Mouse (Mus musculus): Measurements from ENCODE around the gene Mpzl3.

The Mpzl3 gene

DNA sequence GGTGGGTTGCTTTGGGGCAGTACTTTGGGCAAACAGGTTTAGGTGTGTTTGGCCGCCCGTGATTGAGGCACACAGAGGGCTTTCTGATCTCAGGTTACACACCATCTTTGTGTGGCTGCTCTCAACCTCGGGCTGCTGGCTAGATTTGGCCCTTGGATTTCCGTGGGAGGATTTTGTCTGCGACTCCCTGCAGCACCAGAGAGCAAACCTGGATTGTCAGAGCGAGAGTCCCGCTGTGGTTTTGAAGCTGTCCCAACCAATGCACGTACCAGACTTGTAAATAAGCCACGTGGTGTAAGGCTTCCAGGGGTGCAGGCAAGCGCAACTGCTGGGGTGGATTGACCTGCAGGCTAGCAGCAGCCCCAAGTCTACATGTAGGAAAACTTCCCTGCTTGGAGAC lies 12.0 kb upstream of the Mpzl3 start:
- no peak for DNase-seq (ENCODE audit: low spot score)

DNA sequence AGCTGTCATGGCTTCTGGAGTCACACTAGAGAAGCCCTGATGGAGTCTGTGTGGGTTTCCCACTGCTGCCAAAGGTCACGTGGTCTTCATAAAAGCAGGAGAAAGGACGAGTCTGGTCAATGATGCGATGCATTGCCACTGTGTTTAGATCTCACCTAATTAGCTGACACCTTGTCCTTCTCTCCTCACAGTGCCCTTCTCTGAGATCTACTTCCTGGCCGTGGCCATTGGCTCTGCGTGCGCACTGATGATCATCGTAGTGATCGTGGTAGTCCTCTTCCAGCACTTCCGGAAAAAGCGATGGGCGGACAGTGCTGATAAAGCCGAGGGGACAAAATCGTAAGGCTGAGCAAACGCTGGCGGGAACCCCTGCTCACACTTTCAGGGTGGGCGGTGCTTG lies 8.0 kb upstream of the Mpzl3 start:
- no peak for DNase-seq (ENCODE audit: low spot score)

- DNase-seq (ENCODE audit: low spot score) = no peak
These were observed 6.5 kb upstream of the Mpzl3 start for GRCm38 (mm10) chr9:45048511-45048910.

DNA sequence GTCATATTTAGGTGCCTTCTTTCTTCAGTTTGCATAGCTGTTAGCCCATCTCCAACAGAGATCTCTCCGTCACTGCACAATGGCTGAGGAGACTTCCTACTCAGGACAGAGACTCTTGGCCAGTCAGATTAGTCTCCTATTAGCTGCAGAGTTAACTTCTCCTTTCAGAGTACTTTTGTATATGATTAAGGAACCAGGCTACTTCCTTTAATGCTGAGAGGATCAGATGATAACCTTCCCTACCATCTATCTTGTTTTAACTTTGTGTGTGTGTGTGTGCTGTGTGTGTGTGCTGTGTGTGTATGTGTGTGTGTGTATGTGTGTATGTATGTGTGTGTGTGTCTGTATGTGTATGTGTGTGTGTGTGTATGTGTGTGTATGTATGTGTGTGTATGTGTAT lies 5.3 kb upstream of the Mpzl3 start:
- DNase-seq (ENCODE audit: low spot score) = no peak

DNA sequence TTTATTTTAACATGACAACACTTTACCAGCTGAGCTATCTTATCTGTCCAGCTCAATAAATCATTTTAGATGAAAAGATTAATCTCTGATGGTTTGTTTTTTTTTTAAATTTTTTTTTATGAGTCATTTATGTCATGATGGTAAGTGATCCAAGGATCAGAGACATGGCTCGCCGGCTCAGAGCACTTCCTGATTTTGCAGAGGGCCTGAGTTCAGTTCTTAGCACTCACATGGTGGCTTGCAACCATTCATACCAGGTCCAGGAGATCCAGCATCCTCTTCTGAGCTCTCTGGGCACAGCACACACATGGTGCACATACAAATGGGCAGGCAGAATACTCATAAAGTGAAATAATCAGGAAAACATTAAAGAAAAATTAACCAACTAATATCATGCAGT lies 4.7 kb upstream of the Mpzl3 start:
- DNase-seq (ENCODE audit: low spot score) = no peak

DNA sequence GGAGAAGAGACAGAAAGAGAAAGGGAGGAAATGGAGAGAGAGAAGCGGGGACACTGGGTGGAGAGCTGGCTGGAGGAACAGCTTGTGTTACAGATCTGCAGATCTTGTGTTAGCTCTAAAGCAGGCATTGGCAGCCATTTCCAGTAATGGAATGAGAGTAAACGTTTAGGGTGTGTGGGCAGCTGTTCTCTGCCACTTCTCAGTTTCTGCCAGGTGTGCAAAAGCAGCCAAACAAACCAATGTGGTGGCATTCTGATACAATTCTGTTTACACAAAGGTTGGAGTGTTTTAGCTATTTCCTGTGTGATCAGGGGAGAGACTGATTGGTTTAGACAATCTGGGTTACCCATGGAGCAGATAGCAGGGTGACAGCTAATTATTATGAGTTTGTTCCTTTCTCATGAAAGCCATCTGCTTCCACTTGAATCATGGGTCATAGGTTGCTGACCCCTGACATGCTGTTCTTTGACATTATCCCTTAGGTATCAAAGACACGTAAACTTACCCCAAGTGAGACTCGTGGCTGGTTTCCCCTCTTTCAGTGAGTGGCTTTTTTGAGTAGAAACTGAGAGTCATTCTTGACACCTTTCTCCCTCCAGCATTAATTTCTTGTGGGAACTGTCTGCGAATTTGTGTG lies 3.4 kb downstream of the Mpzl3 start:
- DNase-seq (ENCODE audit: low spot score) = no peak

DNA sequence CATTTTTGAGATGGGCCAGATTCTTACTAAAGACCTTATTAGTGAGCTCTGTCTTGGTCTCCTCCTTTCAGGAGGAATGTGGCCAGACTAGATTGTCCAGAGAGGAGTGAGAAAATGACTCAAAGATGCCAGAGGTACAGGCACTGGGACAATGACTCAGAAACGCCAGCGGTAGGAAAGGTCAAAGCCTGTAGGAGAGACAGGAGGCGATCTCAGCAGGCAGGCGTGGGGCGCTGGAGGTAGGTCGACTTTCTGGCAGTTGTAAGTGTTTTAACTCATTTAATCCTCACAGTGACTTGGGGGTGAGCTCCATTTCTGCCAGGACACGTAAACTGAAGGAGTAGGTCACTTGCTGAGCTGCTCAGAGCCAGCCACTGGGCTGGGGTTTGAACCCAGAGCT lies 5.2 kb downstream of the Mpzl3 start:
- no peak for DNase-seq (ENCODE audit: low spot score)

- no peak for DNase-seq (ENCODE audit: low spot score)
These were observed 7.7 kb downstream of the Mpzl3 start for GRCm38 (mm10) chr9:45062677-45063076.

GRCm38 (mm10) chr9:45064421-45064820 lies 9.4 kb downstream of the Mpzl3 start:
- DNase-seq (ENCODE audit: low spot score) = no peak

GRCm38 (mm10) chr9:45066735-45067134 lies 11.7 kb downstream of the Mpzl3 start:
- DNase-seq (ENCODE audit: low spot score) = no peak

DNA sequence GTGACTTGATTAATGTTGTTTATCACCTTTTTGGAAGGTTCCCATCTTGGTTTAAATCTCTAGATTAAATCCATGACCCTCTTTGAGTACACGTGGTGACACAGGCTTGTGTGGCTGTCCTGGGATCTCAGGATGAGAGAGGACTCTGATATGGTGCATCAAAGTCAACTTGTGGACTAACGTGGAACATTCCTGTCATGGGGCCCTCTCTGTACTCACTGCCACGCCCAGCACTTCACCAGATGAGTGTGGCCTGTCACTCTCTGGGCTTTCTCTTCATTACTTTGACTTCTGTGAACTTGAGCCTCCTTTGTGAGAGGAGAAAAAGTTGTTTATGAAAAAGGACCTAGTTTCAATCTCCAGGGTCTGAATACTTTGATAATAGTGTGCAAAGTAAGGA lies 16.8 kb downstream of the Mpzl3 start:
- DNase-seq (ENCODE audit: low spot score) = no peak

DNA sequence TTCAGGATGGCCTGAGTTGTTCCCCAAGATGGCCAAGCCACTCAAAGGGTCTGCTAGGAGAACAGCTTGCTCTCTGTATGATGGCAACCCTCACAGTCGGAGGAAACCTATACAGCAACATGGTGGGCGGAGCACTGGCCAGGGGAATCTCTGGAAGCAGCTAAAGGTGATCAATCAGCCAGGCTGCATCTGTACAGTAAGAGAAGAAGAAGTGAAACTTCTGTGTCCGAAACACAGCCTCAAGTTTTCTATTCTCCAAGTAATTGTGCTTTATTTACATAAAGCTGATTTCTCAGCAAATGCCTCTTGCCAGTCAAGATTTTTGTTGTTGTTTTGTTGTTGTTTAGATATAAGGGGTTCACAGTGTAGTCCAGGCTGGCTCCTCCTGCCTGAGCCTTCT lies 22.9 kb downstream of the Mpzl3 start:
- DNase-seq (ENCODE audit: low spot score) = no peak

DNA sequence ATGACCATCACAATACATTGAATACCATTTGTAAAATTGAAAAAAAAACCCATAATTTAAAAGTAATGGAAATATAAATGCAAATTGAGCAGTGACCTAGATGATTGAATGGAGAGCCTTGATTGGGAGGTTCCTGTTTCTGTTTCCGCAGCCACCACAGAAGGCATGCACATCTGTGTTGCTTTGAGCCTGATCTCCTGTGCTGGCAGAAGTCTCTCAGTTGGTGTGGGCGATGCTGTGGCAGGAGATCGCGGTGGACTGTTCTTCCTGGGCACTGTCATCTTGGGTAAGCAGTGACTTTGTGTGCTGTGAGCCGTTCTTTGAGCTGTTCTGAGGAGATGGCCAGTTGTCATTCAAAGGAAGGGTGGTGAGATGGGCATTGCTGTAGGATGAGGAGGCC lies 24.0 kb downstream of the Mpzl3 start, which contains the start of gene Jaml:
Jaml (plus strand) TSS at position 173 of the 400 bp plus-strand sequence.
- no peak for DNase-seq (ENCODE audit: low spot score)

- DNase-seq (ENCODE audit: low spot score) = no peak
These were observed 28.1 kb downstream of the Mpzl3 start for GRCm38 (mm10) chr9:45083132-45083531.

- DNase-seq (ENCODE audit: low spot score) = no peak
These were observed 29.6 kb downstream of the Mpzl3 start for GRCm38 (mm10) chr9:45084556-45084955.

DNA sequence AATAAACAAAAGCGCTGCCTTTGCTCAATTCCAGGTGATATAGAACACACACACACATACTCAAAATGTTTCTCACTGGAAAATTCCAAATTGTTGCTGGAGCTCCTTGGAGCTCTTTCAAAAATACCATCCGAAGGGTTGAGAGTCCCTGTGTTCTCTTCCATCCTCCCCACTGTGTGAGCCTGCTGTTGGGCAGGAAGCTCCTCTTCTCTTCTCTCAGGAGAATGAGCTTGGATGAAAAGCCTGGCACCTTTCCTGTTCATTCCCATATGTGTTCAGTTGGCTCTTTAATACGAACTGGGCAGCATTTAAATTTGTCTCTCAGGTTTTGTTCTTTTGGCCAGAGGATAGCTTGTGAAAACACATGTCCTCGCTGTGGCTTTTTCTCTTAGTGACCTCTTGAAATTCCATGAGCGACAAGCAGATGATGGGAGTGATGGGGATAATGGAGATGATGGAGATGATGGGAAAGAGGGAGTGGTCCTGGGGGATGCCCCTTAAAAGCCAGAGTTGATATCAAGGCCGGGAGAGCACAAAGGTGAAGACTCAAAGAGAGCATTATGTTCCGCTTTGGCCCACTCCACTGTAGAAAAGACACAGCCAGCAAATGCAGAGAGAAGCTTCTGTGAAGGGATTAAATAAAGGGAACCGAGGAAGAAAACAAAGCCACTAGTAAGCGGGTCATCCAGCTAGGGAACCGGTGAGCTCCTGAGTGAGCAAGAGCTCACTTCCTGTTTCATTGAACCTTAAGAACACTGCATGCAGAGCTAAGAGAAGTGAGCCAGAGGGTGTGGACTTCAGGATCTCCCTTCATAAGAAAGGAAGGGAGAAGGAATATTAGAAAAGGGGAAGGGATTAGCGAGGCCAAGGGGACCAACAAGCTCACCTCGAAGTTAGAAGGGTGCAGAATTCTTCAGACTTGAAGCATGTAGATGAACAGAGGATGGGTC lies 31.0 kb downstream of the Mpzl3 start:
- DNase-seq (ENCODE audit: low spot score) = no peak

GRCm38 (mm10) chr9:45088040-45088439 lies 33.1 kb downstream of the Mpzl3 start:
- DNase-seq (ENCODE audit: low spot score) = no peak

GRCm38 (mm10) chr9:45090811-45091210 lies 35.8 kb downstream of the Mpzl3 start:
- DNase-seq (ENCODE audit: low spot score) = no peak

DNA sequence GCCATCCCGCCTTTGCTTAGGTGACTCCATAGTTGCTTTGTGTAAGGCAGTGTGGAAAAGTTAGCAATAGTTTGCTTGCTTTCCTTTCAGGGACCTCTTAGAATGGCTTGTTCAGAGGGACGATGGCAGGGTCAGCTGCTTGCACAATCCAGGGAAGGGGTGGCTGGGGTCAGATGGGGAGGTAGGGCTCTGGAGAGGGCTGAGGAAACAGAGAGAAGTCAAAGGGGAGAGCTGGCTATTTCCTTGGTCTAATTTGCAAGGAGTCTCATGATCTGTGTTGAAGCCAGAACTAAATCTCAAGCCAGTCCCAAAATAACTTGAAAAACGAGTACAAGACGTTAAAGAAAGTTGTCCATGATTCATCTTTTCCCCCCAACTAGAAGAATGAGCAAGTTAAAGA lies 37.7 kb downstream of the Mpzl3 start:
- DNase-seq (ENCODE audit: low spot score) = no peak

GRCm38 (mm10) chr9:45095149-45095937 lies 40.4 kb downstream of the Mpzl3 start:
- DNase-seq (ENCODE audit: low spot score) = no peak

- DNase-seq (ENCODE audit: low spot score) = no peak
These were observed 42.9 kb downstream of the Mpzl3 start for GRCm38 (mm10) chr9:45097877-45098276.

- DNase-seq (ENCODE audit: low spot score) = no peak
These were observed 43.4 kb downstream of the Mpzl3 start for GRCm38 (mm10) chr9:45098426-45098825.

- no peak for DNase-seq (ENCODE audit: low spot score)
These were observed 47.5 kb downstream of the Mpzl3 start for GRCm38 (mm10) chr9:45102528-45102927.

Measured in testis, postnatal 10 days (tissue).